Mouse (Mus musculus): ENCODE results near the gene Fbxw9. TPM values are rescaled to one million over a fixed set of nuclear protein-coding genes. Genes with fewer than 3 reads are reported as not detected.

The Fbxw9 gene
- polyA plus RNA-seq (2017; shearing (Covaris generic)) = 1 to 10 TPM; 2.3 to 4.8 (median 2.9) TPM

DNA sequence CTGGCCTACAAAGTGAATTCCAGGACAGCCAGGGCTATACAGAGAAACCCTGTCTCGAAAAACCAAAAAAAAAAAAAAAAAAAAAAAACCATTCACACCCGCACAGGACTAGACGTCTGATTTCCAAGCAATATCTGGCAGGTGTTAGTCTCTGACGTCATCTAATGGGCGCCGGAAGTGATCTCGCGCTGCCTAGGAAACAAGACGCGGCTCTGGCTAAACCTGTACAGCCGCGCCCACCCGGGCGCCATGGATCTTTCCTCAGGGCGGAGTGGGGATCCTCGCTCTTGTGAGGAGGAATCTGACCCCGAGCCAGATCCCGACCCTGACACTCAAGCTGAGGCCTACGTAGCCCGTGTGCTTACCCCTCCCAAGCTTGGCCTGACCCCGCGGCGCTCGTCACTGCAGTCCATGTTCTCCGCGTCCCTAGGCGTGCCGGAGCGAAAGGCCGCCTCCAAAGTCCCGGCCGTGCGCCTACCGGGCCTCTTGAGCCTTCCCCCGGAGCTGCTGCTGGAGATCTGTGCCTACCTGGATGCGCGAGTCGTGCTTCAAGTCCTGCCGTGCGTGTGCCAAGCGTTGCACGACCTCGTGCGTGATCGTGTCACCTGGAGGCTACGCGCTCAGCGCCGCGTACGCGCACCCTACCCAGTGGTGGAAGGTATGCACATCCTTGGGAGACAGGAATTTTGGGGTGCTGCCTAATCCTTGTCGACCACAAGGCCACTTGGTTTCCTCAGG lies at the start of gene Fbxw9:
Gene Fbxw9, plus strand, starts transcription at position 177 of the 738 bp plus-strand sequence.
- ATAC-seq = peak; percentile 99

DNA sequence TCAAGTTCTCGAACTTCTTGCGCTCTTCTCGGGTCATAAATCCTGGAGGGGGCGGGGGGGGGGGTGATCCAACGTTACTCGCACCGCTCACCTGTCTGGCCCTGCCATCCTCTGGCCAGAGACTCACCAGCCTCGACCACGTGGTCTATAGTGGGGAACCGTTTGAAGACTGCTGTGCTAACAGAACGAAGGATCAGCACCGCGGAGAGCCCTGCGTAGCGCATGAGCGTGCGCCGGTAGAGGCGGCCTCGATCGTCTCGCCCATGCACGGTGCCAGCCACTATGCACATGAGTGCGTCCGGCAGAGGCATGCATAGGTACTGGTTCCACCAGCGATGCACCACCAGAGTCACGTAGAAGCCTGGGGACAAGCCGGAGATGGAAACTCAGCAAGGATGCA lies 48.6 kb upstream of the Fbxw9 start:
- ATAC-seq = no peak

DNA sequence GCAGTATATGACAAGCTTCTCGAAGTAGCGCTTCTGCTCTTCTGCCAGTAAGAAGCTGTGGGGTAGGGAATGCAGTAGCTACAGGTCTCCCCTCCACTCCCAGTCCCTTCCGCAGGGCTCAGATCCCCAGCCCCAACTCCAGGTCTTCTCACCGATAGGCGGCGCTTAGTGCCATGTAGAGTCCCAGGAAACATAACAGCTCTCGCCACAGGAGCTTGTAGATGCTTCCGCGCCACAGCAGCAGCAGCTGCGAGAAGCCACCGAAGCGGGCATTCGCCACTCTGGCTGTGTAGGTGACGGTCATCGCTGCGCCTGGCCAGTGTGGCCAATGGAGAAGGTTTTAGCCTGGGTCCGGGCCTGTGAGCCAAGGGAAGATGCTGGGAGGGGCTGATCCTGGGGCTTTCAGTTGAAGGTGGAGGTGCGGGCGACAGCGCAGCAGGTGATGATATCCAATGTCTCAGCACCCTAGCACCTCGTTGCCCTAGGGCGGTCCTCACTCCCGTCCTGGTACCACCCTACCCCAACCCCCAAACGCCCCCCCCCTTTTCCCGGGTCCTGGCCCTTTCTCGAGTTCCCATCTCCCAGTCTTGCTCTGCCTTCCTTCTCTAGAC lies 46.5 kb upstream of the Fbxw9 start:
- peak; percentile 86 for ATAC-seq

DNA sequence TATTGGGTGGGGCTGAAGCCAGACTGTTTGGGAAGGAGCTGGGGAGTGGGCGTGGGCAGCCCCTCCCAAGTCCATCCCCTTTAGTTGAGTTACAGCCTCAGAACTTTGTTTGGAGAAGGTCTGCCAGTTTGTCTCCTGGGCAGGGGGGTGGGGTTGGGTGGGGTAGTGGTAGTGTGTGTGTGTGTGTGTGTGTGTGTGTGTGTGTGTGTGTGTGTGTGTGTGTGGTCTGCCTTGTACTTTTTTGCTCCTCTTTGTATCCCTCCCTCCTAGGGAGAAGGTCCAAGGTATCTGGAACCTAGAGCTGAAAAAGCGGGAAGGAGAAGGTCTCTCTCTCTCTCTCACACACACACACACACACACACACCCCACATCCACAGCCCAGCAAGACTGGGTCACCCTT lies 45.4 kb upstream of the Fbxw9 start, which contains the start of gene Best2:
Gene Best2, minus strand, starts transcription at position 101 of the 400 bp plus-strand sequence.
- ATAC-seq = no peak

DNA sequence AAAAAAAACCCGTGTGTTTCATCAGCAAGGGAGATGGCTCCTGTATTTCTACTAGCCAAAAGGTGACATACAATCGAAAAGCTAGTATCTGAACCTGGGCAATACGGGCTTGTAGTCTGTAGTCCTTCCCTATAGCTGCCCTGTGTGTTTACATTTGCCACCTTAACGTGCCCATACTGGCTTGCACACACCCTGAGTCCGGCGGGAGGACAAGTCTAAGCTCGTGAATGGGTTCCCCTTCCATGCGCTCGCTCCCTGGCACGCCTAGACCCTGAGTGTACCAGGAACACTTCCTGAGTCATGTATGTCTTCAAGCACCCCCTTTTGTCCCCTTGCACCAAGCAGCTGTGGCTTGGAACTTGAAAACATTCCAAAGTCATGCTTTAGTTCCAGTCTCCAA lies 43.1 kb upstream of the Fbxw9 start:
- no peak for ATAC-seq

DNA sequence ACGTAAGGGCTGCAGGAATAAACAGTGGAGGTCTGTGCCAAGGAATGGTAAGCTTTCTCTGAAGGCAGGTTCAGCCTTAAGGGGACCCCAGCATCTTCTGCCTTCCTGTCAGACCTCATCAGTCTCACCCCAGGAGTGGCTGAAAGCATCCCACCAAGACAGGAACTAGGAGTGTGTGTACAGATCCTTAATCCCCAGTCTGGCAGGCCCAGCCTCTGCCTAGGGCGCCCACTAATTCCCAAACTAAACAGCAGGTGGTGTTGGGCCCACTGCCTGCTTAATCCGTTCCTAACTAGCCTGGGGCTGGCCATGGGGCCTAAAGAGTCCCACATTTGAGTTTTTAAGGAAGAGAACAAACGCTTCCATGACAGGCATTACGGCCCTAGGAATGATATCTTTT lies 42.6 kb upstream of the Fbxw9 start:
- ATAC-seq = no peak

DNA sequence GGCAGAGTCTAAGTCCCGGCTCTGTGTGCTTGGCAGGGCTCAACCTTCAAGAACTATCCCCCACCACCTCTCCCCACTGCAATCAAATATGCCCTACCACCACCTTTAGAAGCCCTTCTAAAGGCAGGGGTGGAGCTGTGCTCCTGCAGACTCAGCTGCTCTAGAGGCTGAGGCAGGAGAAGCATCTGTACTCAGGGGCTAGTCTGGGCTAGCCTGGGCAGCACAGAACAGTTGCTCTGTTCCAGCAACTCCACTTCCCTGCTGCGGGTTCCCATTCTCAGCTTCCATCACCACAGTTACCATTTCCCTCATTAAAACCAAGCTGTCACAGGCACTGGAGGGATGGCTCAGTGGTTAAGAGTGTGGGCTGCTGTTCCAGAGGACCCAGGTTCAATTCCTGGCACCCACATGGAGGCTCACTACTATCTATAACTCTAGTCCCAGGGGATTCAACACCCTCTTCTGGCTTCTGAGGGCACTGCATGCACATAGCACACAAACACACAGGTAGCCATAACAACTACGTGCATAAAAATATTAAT lies 38.3 kb upstream of the Fbxw9 start:
- ATAC-seq = no peak

DNA sequence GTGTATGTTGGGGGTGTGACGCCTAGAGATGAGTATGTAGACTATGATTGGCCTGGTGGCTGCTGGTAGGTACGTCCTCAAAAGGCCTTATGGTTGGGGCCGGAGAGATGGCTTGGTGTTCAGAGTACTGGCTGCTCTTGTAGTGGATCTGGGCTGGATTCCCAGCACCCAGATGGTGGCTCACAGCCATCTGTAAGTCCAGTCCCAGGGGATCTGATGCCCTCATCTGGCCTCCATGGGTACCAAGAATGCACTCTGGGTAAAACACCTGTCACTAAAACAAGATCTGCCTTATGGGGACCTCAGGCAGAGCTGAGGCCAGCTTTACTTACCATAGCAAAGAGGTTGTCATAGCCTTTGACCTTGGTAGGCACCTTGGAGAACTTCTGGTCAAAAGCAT lies 36.0 kb upstream of the Fbxw9 start:
- no peak for ATAC-seq

DNA sequence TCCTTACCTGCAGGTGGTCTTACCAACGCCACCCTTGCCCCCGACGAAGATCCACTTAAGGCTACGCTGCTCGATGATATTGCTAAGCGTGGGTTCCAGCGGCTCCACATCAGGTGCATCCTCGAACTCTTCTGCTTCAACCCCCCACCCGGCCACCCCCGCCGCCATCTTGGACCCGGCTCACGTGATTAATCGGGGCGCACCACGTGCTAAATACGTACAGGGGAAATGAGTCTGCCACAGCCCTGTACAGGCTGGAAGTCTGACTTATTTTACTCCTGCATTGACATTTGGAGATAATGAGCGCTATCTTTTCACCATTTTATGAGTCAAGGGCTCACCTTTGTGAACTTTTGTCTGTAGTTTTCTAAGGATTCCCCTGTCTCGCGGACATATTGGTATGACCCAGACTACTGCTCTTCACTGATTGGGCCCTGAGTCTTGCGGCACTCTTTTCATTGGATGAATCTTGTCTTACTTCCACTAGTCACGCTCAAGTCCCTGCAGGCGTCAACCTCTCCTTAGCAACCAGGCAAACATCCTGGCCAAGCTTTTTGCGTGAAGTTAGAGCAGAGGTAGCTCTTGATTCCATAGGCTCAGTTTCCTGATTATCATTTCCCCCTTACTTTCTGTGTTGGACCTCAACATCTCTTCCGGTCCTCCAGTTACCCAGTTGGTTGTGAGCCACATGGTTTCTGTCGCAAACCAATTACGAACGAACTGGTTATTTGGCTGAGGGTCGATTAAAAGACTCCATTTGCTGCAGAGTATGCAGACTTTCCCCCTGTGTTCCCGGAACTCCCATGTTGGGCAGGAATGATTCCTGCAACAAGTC lies 34.5 kb upstream of the Fbxw9 start, which contains the start of gene Asna1:
Gene Asna1, minus strand, starts transcription at position 184 of the 835 bp plus-strand sequence.
- ATAC-seq = peak; percentile 95

DNA sequence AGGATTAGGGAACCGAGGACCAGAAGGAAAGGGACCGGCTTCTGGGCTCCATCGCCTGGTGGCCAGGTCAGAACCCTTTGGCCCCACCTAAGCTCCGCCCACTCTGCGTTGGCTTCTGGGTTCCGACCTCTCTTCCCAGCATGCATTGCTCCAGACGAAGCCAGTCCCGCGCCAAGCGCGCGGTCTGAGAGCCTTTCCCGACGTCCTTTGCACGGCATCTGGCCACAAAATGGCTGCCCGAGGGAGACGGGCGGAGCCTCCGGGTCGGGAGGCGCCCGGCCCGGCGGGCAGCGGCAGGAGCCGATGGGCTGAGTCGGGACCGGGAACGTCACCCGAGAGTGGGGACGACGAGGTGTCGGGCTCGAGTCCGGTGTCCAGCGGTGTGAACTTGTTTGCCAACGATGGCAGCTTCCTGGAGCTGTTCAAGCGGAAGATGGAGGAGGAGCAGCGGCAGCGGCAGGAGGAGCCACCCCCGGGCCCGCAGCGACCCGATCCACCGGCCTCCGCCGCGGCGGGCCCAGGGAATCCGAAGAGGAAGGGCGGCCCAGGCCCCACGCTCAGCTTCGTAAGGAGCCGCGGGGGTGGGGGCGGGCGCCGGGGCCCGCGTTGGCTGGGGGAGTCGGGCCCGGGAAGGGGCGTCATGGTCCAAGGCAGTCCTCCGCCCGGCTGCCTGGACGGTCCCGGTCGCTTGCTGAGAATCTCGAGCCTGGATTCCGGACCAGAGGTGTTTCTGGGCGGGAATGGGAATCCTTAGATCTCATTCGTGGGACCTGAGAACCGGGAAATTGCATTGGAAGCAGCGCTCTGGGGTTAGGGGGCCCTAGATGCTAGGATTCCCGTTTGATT lies 33.0 kb upstream of the Fbxw9 start, which contains the start of gene Trir:
Gene Trir, plus strand, starts transcription at position 154 of the 846 bp plus-strand sequence.
- peak; percentile 57 for ATAC-seq

DNA sequence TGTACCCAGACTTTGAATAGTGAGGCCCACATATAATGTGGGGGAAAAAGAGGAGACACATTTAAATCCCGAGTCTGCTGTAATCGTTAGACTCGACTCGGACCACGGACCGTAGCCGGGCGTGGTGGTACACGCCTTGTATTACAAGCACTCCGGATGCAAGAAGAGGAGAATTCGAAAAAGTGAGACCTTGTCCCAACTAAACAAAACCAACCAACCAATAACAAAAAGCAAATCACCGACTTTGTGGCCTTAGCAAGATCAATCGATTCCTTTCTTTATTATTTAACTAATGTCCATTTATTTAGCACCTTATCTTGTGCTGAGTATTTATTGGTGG lies 32.4 kb upstream of the Fbxw9 start:
- no peak for ATAC-seq

DNA sequence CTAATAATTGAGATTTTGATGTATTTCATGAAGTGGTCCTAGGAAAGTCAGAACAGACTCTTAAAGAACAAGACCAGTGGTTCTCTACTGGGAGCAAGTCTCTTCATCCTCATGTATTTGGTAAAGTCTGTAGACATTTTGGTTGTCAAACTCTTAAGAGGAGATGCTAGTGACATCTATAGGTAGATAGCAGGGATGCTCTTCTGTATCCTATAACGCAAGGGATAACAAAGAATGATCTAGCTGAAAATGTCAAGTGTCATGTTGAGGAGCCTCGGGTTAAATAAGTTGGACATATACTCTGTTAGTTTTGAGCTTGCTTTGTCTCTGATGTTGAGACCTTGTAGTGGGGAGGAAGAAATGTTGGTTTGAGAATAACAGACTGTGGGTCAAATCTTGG lies 31.9 kb upstream of the Fbxw9 start:
- no peak for ATAC-seq

DNA sequence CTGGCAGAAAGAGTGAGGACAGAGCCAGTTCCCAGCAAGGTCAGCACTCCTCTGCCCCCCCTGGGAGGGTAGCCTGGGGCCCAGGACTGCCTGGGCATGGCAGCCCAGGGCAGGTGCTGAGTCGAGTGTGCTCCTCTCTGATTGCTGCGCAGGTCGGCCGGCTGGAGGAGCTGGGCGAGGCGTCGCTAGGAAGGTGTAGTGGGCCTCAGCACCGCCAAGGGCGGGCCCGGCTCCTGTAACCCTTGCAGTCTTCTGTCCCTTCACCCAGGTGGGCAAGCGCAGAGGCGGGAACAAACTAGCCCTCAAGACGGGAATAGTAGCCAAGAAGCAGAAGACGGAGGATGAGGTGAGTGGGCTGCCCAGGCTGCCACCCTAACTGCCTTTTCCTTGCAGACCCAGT lies 30.6 kb upstream of the Fbxw9 start:
- ATAC-seq = no peak

DNA sequence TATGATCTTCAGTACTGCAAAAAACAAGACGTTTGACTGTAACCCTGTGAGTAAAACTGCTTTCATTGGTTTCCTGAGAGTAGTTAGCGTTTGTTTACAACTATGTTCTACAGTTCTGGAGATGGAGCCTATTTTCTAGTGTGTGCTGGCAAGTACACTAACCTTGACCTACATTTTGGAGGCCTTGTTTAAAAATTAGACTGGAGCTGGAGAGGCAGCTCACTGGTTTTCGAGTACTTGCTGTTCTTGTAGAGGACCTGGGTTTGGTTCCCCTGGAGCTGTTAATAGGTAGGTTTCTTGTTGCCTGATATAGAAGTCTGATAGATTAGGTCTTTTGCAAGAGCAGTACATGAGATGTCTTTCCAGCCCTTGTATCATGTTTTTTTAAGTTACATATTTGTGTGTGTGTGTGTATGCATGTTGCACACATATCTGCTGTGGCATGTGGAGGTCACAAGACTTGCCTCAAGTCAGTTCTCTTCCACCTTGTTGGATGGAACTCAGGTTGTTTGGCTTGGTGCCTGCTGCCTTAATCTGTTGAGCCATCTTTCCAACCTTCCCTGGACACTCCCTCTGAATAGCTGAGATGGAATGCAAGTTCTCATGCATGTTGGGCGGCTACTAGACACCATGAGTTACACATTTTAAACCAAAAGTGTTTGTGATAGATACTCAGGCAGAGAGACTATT lies 27.1 kb upstream of the Fbxw9 start:
- no peak for ATAC-seq

DNA sequence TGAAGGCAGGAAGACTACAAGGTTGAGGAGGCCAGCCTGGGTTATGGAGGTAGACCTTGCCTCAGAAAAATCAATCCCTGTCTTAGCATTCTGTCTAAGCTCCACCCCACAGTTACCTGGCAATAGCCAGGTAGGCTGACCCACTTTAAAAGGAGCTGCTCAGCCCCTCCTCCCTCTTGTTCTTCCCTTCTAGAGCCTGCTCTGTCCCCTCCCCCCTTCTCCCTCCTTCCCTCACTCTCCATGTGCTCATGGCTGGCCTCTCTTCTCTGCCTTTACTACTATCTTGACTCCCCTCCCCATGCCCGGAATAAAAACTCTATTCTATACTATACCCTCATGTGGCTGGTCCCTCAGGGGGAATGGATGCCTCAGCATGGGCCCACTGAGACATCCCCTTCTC lies 26.0 kb upstream of the Fbxw9 start:
- no peak for ATAC-seq

DNA sequence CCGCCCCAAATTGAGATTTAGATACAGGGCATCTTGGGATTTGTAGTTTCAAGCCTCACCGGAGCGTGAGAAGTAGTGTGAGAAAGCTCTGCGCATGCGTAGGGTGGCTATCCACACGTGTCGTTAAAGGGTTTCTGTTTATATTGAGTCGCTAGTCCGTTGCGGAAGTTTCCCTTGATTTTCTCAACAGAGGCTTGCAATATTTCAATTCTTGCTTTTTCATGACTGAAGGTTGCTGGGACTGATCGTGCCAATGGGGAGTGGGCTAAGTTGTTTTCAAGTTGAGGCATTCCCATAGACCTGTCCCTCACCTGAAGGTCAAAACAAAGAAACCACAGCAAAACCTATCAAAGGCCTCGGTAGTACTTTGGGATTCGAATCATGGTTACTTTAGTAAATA lies 25.1 kb upstream of the Fbxw9 start:
- peak; percentile 35 for ATAC-seq

DNA sequence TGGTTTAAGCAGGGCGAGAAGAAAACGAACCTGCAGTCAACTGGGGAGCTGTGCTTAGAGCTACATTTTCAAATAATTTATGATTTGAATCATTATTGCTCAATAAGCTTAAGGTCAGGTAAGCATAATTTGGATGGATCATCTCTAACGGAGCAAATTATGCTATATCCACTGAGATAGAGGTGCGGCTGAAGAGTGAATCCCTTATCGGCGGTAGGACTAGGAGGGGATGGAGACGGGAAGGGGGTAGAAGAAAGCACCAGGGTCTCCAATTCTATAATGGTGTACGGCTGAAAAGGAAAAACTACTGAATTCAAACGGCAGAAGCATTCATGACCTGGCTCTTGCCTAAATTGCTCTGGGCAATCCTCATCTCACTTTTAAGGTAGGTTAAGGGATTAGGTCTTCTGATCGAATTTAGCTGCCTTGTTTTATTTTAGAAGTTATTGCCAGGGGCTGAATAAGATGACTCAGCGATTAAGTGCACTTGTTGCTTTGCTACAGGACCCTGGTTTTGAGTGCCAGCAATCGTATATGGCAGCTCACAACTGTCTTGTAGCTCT lies 24.6 kb upstream of the Fbxw9 start:
- no peak for ATAC-seq

DNA sequence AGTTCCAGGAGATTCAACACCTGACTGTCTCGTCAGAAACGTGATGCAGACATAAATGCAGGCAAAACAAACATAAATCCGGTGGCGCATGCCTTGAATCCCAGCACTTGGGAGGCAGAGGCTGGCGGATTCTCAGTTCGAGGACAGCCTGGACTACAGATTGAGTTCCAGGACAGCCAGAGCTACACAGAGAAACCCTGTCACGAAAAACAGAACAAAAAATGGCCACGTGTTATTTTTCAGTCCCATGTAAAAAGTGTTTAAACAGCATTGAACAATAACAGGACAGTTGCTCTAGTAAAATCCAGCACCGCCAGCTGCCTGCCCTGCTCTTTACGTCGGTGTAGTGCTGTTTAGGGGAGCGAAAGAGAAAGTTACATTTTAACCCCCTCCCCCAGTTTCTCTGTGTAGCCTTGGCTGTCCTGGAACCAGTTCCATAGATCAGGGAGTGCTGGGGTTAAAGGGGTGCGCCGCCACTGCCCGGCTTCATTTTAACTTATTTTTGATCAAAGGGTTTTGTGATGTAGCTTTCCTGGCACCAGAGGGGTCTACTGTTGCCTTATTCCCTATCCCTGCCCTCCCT lies 24.0 kb upstream of the Fbxw9 start:
- no peak for ATAC-seq

DNA sequence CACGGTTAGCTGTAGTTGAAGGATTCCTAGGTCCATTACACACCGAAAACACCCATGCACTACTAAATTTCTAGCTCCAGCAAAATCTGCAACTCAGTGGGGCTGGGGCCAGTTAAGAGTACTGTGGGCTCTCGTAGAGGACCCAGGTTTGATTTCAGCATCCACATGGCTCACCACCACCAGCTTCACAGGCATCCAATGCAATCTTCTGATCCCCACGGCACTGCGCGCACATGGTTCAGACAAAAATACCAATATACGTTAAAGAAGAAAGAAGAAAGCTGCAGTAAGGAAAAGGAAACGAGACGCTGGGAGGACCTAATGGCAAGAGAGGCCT lies 23.5 kb upstream of the Fbxw9 start:
- ATAC-seq = no peak

DNA sequence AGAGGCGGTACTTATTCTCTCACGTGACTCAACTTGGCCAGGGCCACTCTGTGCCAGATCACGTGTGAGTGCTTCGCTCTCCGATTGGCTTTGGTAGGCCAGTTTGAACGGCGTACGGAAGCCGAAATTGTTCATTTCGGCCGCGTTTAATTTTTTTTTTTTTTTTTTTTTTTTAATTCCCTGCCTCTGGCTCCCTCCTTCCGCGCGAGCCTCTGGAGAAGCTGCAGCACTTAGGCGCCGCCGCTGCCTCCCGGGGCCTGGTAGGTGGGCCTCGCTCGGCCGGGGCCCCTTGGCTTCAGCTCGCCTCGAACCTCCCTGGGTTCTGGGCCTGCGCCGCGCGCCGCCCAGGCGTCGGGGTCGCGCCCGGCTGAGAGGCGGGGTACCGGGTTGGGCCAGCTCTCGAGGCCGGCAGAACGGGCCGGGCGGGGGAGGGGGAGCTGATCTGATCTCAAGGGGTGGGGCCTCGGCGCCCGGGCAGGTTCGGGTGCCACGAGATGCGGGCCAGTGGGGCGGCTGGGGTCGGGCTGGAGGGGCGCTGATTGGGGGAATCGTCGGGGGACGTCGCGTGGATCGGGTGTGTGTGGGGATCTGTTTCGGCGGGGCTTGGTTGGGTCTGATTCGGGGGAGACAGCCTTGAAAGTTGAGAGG lies 23.0 kb upstream of the Fbxw9 start, which contains the start of gene Tnpo2:
Gene Tnpo2, plus strand, starts transcription at position 198 of the 648 bp plus-strand sequence.
- ATAC-seq = peak; percentile 89

DNA sequence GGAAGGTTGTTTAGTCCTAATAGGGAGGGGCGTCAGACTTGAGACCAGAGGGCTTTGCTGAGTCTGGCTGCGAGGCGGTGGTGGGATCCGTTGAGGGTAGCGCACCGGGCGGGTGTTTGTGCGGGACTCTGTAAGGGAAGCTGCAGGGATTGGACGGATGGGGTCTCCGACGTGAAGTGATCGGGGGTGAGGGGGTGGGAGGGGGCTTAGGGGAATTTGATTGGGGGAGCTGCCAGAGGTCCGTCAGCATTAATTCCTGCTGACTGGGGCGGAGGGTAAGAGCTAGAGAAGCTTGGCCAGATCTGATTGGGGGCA lies 22.5 kb upstream of the Fbxw9 start:
- ATAC-seq = no peak
